Mouse (Mus musculus): ENCODE measurements around the gene Tacc2.
"Not testable (repeated sequence)": the region's sequence is repeated elsewhere in the genome, so short reads cannot be mapped to it uniquely, and the experiment has no call there.

Gene Tacc2

DNA sequence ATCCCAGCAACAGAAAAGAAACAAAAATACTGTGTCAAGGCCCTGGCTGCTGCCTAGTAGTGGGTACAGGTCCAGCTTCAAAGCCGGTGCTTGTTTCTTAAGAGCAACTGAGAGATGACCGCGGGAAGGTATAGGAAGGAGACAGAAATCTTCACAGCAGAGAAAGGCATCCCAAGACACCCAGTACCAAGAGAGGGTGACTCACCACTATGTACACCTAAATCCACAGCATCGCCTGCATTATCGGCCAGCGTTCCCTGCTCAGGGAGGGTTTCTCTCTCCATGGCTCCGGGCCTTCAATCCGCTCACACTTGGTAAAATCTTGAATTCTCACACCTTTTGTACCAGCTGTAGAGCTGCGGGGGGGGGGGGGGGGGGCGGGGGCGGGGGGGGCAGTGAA lies 4.4 kb upstream of the Tacc2 start, which contains the start of gene Nsmce4a:
Nsmce4a (minus strand) TSS at position 298 of the 400 bp plus-strand sequence.
- no peak for DNase-seq (ENCODE audit: low spot score in 2 of 2)

DNA sequence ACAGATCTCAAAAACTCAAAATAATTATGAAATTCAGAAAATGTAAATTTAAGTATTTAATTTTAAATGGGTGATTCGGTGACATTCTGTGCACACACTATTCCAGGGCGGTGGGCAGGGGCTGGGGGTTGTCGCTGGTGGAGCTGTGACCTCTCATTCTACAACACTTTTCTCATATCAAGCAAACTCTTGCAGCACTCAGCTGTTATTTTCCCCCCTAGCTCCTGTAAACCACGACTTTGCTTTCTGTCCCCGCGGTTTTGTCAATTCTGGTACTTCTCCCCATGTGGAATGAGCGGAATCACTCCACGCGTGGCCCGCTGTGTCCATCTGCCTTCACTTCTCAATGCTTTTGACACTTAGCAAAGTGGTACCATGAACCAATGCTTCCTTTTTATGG lies 3.5 kb upstream of the Tacc2 start:
- DNase-seq (ENCODE audit: low spot score in 2 of 2), result no peak

DNA sequence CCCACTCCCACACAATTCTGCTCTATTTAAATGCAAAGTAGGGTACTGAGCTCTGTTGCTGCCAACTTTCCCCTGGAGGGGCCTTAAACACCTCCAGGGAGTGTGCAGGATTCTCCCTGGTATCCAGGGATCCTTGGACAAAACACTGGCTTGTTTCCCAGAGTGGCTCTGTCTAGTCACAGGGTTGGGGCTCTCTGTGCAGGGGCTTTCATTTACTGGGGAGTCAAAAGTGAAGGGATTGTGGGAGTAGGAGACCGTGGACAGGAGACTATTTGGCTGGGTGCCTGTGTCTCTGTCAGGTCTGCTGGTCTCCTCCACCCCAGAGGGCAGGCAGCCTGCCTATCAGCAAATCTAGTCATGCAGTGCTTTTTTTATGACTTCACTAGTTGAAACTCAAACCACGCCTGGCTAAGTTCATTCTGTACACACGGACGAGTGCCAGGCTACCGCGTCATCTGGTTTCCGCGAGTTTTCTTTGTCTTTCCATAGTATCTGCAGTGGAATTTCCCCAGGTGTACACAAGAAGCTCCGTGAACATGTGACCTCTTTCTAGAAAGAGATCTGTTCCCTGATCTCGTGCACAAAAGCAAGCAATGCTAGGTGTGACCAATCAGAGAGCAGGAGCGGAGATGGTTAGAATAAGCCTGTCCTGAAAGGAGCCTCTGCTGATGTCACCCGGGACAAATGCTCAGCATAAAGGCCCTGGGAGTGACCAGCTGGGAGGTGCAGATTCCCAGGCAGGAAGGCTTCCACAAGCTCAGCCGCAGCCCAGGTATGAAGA lies 2.8 kb upstream of the Tacc2 start:
- no peak for DNase-seq (ENCODE audit: low spot score in 2 of 2)

DNA sequence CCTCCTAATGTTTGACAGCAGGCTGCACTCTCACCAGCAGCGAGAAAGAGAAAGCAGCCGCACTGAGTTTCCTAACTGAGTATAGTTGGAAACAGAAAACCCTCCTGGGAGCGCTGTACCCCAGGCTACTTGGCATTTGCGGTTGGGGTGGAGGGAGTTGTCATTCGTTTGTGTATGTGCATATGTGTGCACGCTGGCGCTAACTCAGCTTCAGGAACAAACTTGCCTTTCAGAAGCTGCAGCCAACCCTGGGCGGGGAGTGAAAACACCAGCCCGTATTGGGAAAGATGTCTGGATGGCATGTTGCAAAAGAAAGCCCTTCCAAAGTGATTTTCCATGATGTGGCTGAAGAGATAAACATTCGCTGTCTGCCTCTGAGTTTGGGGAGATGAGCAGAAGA lies 257 bp upstream of the Tacc2 start:
- no peak for DNase-seq (ENCODE audit: low spot score in 2 of 2)

DNA sequence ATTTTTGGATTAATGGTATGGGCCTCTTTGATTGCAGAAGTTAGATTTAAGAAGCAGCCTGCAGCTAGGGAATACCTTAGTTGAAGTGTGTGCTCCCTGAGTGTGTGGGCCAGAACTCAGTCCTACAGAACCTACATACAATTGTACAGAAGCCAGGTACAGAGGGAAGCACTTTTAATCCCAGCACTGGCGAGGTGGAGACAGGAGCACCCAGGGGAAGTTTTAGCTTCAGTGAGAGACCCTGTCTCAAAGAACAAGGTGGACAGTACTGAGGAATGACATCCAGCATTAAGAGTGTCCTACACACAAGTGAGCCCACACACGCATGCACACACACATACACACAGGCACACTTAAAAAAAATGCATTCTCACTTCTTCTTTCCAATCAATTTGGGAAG lies 828 bp downstream of the Tacc2 start:
- no peak for DNase-seq (ENCODE audit: low spot score in 2 of 2)

DNA sequence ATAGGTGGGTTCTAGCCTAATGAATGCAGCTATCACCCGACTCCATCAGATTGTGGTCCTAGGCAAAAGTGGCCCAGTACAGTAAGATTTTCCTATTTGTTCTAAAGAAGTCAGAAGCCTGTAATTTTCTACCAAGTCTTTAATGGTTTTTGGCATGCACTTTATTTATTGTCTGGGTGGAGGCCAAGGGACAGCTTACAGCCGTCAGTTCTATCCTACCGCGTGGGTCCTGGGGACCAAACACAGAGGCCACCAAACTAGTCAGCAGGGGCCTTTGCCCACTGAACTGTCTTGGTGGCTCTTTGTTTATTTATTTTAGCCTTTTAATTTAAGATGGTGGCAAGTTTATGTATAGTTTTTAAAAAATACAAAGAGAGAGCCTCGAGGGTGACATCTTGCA lies 1.4 kb downstream of the Tacc2 start:
- DNase-seq (ENCODE audit: low spot score in 2 of 2), result no peak

DNA sequence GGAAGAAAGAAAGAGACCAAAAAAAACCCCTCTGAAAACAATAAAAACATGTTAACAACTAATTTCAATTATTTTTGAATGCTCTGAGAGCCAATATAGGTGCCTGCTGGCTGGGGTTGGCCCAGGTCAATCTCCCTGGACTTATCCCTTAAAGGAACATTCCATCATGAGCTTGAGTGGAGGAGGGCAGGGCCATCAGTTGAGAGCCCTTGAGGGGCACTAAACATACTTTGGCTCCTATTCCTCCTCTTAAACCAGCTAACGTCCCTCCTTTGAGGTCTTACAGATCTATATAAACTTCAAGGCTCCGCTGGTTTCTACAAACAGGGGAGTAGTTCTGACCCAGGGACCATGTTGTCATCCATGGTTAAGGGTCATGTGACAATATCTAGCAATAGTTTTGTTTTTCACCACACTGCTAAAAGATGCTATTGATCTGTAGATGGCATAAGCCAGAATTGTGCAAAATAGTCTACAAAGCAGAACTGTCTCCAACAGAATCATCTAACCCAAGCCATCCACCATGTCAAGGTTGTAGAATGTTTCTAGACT lies 9.4 kb downstream of the Tacc2 start:
- no peak for DNase-seq (ENCODE audit: low spot score in 2 of 2)

DNA sequence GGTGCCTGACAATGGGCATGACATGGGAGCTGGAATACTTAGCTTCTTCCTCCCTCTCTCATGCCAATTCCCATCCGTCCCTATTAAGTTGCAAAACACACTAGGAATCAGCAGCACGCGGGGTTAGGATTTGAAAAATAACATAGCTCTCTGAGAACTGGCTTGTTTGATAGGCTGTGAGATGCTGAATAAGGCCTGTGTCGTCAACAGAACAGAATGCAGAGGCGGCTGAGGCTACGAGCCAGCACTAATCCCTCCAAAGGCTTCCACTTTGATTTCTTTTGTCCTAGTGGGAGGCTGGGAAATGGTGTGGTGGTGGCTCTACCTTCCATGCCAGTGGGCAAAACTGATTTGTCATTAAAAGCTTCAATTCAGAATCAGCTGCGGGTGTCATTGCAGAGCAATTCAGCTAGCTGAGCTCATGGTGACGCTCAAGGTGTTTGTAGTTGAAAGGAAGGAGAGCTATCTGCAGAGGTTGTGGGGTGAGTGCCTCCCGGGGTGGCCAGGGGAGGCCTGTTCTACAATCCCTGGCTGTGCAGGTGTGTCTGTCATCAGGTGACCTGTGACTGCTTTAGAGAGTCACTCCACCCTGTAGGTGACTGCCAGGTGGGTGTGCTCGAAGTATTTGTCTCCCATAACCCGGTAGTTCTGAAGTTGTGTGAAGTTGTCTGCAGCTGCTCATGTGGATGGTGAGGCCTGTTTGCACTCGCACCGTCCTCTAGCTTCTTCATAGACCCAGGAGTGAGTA lies 13.0 kb downstream of the Tacc2 start:
- DNase-seq (ENCODE audit: low spot score in 2 of 2), result no peak

DNA sequence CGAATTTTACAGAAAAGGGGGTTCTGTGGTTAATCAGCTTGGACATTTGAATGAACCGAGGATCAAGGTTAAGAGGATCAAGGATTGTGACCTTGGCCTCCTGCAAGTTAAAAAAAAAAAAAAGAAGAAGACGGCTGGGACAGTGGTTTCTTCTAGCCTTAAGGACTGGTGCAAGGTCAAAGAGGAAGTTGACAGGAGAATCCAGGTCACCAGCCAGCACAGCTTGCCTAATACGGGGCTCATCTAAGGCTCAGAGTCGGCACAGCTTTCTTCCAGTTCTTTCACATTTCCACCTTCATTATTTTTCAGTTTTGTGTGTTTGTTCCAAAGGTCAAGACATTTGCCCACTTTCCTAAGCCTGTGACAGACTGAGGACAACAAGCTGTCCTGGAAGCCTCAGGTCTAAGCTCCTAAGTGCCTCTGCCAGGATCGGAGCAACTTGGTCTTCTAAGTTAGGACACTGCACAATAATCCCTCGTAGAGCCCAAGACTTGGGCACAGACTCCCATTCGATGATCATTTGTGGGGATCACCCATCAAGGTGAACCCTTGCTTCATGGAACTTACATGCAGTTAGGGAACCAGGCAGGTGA lies 13.7 kb downstream of the Tacc2 start:
- no peak for DNase-seq (ENCODE audit: low spot score in 2 of 2)

DNA sequence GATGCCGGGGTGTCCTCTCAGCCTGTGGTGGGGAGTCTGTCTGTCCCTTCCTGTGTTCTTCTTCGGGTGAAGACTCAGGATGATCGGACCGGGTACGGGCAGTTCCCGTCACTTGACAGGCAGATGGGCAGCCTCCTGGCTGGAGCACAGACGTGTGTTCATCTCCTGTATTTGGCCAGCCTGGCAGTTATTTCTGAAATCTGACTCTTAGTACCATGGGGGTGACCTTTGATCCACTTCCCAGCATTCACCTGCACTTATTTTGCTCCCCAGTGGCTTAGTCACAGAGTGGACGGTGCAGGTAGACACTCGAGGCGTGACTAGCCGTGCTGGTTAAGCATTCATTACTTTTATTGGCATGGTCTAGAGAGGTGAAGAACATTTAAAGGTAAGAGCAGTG lies 15.7 kb downstream of the Tacc2 start:
- not testable (repeated sequence) for DNase-seq (ENCODE audit: low spot score in 2 of 2)

DNA sequence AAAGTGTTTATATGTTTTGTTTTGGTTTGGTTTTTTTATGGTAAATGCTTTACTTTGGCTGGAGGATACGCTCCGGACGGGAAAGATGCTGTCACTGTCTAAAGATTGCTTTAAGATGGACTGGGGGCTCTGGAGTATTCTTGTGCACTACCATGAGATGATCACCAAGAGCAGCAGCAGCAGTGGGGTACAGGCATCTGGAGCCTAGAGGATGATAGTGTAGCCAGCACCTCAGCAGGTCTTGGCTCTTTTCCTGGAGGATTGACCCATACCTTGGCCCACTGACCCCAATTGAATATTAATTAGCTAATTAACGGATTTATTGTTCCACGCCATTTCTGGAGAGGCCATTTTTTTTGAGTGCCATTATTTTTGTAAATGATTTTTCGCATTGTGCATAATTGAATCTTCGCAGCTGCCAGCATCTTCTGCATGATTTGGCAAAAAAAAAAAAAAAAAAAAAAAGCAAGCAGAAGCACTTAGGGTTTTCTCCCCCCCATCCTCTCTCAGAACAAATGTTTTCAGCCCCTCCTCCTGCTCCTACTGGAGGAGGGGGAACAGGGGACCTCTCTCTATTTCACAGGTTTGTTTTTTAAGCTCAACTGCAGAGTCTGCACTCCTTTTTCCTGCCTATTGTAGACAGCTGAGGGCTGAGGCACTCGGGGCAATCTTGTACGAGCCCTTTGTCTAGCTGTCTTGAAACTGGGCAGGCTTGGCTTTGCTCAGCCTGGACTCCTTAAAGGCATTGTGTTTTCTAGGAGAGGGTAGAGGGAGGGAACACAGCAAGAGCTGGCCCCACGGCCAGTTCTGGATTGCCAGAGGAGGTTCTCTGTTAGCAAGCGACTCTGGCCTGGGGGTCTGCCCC lies 16.4 kb downstream of the Tacc2 start:
- DNase-seq (ENCODE audit: low spot score in 2 of 2), result not testable (repeated sequence)

DNA sequence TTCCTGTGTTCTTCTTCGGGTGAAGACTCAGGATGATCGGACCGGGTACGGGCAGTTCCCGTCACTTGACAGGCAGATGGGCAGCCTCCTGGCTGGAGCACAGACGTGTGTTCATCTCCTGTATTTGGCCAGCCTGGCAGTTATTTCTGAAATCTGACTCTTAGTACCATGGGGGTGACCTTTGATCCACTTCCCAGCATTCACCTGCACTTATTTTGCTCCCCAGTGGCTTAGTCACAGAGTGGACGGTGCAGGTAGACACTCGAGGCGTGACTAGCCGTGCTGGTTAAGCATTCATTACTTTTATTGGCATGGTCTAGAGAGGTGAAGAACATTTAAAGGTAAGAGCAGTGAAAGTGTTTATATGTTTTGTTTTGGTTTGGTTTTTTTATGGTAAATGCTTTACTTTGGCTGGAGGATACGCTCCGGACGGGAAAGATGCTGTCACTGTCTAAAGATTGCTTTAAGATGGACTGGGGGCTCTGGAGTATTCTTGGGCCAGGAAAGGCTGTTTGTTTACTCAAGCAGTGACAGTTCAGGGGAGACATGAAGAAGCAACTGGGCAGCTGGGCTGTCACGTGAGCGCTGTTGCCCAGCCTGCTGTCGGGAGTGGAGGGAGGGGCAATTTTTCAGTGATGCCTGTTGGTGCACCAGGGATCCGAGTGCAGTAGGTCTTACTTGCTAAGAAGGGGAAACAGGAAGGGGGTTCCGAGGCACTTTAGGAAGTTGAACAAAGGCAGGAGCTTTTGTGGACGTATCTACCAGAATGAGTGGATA lies 19.0 kb downstream of the Tacc2 start:
- not testable (repeated sequence) for DNase-seq (ENCODE audit: low spot score in 2 of 2)

DNA sequence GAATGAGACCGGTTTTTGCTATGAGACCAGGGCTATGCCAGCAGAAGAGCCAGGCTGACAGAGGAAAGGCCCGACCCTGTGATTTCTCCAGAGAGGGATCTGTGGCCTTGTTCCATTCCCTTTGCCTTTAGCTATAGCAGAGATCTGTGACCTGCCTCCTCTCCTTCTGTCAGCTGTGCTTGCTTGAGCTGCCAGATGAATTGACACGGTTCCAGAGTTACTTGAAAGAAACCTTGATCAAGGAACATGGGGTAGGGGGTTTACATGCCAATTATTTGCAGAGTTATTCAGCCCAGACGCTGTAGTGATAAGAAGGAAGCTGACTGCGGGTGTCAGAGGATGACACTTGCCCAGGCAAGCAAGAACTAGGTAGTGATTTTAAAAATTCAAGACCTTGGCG lies 20.3 kb downstream of the Tacc2 start:
- DNase-seq (ENCODE audit: low spot score in 2 of 2), result no peak

DNA sequence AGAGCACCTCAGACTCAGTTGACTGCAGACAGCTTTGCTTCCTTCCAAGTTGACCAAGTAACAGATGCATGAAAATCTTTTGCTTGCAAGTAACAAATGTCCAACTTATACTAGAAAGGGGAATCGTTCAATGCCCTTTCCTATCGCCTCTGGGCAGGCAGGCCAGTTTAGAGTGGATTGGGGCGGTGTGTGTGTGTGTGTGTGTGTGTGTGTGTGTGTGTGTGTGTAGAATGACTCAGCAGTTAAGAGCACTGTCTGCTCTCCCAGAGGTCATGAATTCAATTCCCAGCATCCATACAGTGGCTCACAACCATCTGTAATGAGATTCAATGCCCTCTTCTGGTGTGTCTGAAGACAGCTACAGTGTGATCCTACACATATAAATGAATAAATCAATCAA lies 22.8 kb downstream of the Tacc2 start:
- no peak for DNase-seq (ENCODE audit: low spot score in 2 of 2)

DNA sequence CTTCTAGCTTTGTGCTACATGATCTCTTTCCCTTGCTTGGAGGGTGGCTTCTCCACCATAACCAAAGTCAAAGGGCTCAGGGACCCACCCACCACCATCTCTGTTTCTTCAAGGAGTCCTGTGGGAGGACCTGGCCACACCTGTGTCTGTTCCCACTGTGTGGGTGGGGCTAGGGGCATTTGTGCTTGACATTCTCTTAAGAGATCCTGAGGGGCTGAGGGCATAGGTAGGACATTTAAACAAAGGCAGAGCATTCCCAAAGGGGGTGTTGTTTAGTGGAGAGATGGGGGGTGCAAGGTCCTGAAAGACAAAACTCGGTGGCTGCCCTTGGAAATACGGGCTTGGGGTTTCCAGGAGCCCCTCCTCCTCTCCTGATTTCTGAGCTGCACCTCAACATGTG lies 23.3 kb downstream of the Tacc2 start:
- no peak for DNase-seq (ENCODE audit: low spot score in 2 of 2)

DNA sequence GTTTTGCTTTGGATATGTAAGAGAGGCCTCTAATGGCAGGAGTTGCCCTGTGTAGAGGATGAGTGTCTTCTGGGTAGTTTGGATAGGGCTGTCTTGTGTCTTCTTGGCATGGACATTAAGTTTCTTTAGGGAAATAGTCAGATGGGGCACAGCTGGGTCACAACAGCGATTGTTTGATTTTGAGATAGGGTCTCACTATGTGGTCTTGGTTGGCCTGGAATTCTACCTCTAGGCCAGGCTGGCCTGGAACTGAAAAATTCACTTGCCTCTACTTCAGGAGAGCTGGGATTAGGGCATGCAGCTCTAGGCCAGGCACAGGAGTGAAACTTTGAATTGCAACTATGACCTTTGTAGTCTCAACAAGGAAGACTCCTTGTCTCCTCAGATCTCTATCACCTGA lies 25.6 kb downstream of the Tacc2 start:
- no peak for DNase-seq (ENCODE audit: low spot score in 2 of 2)

DNA sequence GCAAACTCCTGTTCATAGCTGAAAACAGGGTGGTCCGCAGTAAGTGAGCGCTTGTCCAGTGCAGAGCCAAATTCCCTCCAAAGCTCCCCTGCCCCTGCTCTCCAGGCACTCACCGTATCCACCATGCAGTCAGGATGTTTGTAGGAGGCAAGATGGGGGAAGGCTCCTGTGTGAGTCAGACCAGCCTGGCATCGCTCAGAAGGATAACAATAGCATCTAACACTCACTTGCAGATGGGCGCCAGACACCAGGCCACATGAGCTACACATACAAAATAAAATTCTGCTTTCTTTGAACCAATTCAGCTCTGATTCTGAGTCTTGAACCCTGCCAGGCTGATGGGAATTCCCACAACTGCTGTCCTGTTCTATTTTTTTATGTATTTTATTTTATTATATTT lies 26.3 kb downstream of the Tacc2 start:
- peak; percentile 68 to 85 for DNase-seq (ENCODE audit: low spot score in 2 of 2)

DNA sequence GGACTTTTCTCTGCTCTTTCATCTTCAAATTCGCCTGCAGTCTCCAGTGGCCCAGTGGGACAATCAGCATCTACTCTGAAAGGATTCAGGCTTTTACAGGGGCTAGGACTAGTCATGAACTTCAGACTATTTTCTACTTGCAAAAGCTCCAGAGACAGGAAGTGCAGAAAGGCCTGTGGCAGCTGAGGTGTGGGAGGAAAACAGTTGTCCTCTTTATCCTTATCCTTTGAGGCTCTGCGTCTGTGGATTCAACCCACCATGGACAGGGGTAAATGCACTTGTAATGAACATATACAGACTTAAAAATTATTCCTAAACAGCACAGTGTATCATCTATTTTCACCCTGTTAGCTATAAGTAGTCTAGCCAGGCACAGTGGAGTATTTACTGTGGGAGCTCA lies 27.2 kb downstream of the Tacc2 start:
- DNase-seq (ENCODE audit: low spot score in 2 of 2), result peak in 1 of 2 experiments; percentile 50

DNA sequence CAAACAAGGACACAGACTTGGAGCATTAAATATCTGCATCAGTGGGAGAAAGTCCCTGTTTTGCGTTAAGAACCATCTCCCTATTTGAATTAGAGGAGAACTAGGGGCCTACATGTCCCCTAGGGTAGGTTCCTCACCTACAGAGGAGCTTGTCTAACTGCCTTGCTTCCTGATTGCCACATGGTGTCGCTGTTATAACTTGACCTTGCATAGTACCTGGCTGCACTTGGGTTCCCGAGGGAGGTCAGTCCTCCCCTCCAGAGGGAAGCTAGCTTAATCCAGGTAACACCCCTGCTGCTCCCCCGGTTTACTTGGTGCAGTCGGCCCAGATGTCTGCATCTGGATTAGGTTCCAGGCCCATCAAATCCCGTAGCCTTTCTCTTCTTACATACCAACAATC lies 27.9 kb downstream of the Tacc2 start:
- no peak for DNase-seq (ENCODE audit: low spot score in 2 of 2)

DNA sequence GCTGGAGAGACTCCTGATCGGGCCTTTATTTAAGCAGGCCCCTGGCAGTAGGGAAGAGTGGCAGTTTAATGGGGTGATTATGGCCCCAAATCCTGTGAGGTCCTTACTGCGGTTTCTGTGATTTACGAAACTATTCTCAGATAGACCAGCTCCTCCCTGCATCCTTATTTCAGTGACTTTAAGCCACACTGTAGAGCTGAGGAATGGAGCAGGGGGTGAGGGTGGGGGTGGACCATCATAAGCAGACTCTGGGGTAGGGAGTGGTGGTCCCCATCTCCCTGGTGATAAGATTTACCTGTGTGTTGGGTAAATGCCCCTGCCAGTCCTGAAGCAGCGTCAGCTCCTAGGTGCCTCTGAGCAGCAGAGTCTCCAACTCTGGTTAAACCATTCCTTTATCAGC lies 29.7 kb downstream of the Tacc2 start:
- no peak for DNase-seq (ENCODE audit: low spot score in 2 of 2)

DNA sequence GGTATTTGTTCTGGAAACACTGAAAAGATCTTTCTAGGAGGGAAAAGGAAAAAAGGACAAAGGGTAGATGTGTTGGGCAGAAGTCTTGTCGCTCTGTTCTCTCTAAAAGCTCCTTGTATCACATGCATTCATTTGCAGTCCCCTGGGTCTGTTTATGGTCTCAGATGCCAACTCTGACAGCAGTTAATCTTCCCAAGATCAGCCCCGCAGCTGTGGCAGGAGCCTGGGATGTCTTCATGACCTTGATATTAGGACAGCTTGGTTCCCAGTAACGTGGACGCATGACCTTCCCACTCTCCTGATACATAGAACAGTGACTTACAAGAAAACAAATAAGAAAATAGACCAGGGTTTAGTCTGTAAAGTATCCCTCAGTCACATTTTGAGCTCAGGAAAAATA lies 36.7 kb downstream of the Tacc2 start:
- no peak for DNase-seq (ENCODE audit: low spot score in 2 of 2)
